Mouse (Mus musculus): ENCODE results near the gene Slc12a3.

The Slc12a3 gene

DNA sequence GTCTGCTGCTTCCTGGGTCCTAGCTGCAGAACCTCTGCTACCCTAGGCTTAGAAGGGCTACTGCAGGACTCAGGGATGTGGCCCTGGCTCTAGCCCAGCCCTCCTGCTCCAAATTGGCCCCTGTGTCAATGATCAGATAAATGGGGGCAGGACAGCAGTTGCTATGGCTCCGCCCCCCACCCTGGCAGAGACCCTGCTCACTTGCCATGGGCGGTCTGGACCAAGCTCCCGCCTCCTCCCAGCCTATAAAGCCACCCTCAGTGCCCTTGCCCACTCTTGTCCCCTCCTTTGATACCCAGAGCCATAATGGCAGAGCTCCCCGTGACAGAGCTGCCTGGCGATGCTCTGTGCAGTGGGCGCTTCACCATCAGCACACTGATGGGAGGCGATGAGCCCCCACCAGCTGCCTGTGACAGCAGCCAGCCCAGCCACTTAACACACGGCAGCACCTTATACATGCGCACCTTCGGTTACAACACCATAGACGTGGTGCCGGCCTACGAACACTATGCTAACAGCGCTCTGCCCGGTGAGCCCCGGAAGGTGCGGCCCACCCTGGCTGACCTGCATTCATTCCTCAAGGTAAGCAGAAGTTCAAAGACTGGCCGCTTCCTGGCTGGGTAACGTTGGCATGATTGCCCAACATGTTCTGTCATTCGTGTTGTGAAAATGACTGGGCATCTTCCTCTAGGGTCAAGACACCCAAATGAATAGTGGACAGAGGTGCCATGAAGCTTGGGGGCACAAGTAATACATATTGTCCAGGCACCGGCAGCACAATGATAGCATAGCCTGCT, at the start of gene Slc12a3:
Slc12a3 (plus strand) TSS at position 270 of the 797 bp plus-strand sequence.
- no peak for DNase-seq

DNA sequence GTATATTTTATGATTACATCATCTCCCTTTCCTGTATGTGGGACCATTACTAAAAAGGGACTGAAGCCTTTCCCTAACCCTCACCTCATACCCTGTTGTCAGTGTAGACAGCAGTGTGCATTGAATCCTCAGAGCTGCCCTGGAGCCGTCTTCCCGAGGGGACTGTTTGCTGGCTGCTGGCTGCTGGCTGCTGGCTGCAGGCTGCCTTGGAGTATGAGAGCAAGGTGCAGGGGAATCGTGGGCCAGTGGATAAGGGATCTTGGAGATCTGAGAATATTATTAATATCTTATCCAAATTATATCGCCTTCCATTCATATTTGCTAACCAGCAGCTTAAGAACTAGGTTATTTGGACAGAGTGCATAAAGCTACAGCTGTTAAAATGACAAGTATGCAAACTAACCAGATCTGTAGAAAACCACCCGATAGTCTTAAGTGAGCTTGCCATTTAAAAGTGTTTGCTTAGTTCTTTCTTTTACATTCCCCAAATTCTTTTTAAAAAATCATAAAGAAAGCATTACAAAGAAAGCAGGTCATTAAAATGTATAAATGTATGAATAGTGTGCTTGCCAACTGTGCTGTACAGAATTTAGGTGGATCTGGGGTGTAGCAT, 48.9 kb upstream of the Slc12a3 start:
- DNase-seq: no peak

DNA sequence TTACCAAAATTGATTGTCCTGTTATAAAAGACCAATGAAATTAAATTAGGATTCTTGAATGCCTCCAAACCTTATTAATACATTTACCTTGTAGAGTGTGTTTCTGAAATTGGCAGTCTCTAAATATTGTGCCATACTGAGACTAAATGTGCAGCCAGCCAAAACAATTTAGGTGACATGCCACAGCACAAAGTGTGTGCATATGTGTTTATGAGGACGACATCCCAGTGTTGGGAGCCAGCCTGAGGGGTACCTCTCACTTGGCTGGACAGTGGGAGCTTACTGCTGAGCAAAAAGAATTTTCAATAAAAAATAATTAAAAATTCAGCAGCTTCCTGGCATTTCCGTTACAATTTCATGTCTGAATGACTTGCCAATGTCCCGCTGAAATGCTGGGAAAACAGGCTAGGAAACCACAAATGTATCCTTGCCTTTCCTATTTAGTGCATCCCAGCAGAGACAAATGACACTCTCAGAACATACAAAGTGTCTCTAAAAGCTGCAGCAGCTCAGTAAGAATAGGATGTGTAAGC, 46.5 kb upstream of the Slc12a3 start:
- DNase-seq: no peak

DNA sequence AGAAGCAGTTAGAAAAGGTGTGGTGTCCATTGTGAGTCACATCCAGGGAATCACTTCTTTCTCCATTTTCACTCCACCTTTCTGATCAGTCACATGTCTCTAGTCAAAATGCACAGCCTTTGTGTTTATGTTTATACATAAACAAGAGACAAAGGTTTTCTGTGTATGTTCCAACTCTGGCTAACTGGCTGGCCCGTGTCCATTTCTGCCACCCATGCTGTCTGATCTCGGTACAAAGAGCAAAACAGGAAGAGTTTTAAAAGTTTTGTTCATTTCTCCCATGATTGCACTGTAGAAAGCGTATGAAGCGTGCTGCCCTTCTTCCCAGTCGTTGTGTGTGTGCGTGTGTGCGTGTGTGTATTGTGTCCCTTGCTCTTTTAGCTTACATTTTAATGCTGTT, 44.8 kb upstream of the Slc12a3 start:
- DNase-seq: no peak

DNA sequence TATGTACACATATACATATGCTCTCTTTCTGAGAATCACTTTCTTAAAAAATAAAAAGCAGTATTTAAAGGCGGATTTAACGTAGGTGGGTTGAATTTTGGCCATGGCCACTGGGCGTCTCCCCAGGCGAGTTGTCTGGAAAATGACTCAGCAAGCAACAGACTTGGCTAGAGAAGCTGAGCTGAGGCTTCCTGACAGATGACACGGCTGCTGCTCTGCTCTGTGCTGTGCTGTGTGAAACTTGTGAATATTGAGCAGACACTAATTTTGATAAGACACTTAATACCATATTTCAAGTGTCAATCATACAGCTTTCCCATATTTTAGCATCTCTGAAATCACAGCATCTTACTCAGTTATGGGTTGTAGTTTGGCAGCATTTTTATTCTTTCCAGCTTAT, 38.4 kb upstream of the Slc12a3 start:
- peak; percentile 49 for DNase-seq

DNA sequence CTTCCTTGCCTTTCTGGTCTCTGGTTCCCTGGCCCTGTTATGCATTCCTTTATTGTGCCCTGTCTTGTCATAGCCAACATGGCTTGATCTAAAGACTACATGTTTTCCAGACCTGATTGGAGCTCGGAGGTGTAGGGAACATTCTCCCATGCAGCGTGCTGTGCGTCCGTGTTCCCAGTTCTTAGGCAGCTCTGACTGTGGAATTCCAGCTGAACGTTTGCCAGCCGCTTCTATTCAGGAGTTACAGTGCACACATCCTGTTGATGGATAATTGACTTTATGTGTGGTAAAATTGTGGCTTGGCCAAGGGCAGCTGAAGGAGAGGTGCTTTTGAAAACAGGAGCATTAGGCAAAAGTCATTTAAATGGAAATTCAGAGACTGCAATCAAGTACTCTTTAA, 36.9 kb upstream of the Slc12a3 start:
- no peak for DNase-seq

DNA sequence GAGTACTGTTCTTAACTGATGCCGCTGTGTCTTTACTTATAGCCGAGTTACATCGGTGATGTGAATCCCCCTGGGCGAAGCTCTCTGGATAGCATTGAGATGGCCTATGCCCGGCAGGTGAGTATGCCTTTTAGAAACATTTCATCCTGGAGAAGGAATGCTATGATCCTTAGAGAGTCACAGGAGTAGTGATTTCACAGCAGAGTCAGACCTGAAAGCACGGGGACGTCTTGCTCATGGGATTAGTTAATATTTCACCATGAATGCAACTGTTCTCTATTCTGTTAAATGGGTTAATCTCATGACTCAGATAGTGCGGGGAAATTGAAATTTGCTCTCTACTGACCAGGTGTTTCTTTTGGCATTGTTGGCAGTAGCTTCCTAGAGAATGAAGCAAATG, 36.4 kb upstream of the Slc12a3 start:
- DNase-seq: no peak

DNA sequence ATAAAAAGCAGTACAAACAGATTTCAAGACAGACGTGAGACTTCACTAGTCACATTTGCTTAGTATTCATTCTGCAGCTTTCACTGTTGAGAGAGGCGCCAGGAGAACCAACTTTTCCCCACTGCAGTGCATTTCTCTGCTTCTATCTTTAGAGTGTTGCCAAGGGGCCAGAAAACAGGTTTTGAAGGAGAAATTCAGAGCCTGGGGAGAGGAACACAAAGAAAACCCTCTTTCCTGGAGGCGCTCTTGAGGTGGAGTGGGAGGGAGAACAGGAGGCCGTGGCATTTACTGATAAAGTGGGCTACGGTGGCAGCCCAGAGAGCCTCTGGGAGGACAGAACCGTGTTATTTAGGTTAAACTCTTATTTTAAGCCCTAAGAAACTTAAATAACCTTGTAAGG, 33.3 kb upstream of the Slc12a3 start:
- no peak for DNase-seq

DNA sequence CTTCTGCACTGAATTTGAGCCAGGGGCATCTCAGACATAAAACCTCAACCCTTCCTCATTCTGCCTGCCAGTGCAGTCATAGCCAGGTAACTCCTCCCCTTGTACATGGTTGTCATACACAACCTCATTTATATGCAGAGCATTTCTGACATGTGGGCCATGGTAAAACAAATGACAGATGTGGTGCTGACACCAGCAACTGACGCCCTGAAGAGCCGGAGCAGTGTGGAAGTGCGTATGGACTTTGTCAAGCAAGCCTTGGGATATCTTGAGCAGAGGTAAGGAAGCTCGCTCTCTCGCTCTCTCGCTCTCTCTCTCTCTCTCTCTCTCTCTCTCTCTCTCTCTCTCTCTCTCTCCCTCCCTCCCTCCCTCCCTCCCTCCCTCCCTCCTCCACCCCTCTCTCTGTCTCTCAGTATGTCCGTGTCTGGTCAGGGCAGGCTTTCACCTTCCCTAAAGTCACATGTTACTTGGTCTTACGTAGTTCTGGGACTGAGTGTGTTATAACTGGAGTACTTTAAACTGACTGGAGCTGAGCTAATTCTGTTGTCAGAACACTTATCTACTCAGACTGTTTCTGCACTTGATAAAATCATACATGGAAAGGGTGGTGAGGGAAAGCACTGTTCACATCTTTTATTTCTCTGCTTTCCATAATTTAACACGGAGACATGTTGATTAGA, 32.5 kb upstream of the Slc12a3 start:
- DNase-seq: no peak

DNA sequence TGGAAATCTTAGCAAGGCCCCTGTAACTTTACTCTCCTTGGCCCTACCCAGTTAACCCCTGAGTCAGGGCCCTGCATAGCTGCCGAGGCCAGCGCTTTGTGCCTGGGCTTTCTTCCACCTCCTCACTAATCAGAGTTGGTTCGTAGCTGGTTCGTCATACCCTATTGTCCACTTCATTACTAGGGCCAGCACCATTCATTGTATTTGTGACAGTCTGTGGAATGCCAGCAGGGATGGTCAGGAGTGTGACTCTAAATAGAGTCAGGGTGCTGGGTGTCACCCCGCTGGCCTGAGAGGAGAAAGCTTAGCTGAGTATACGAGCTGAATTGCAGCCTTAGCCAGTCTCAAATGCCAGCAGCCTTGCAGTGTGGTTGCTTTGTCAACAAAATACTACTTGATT, 31.9 kb upstream of the Slc12a3 start:
- no peak for DNase-seq

DNA sequence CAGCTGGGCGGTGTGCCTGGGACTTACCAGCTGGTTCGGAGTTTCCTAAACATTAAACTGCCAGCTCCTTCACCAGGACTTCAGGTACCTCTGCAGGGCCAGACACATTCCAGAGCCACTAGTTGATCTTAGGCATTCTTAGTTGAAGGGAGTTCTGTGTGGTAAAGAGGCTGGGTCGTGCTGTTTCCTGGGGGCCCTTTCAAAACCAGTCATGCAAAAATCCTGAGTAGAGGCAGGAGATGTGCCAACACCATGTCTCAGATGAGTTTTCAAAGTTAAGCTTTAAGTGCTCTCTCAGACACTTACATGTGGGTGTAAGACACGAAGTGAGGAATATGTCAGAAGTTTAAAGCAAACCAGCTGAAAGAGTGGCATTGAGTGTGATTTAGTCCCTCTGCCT, 28.2 kb upstream of the Slc12a3 start:
- no peak for DNase-seq

DNA sequence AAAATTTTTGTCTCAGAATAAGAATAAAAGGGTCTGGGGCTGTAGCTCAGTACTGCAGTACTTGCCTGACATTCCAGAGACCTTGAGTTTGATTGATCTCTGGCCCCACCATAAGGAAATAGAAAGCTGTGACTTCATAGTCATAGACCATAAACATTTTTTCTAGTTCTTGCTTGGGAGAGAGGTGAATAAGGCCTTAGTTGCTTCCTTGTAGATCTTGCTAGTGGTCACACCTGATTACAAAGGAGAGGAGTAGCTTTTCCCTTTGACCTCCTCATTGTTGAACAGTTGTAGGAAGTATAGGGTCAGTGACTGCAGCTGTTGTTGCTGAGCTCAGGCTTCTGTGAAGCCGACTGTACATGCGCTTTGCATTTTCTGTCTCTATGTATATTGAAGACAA, 24.6 kb upstream of the Slc12a3 start:
- no peak for DNase-seq

DNA sequence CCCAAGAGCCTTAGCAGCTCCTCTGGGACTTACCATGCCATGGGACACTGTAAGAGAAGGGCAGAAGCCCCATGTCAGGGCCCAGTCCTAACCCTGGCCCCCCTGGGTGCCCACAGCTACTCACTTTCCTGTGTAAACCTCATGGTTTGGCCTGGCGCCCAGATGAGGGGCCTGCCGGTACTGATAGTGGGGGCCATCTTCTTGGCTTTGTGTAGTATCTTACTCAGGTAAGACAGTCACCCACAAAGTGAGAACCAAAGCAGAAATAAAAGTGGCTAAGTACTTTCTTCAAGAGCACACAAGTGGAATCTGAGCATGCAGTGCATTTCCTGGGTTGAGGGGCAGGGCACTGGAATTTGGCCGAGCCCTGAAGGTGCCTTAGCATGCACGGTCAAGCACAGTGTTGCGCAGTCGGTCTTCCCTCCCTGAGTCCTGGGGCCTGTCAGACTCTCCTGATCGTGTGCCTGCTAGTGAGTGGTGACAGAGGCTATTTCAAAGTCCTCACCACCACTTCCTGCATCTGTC, 21.9 kb upstream of the Slc12a3 start:
- DNase-seq: no peak

DNA sequence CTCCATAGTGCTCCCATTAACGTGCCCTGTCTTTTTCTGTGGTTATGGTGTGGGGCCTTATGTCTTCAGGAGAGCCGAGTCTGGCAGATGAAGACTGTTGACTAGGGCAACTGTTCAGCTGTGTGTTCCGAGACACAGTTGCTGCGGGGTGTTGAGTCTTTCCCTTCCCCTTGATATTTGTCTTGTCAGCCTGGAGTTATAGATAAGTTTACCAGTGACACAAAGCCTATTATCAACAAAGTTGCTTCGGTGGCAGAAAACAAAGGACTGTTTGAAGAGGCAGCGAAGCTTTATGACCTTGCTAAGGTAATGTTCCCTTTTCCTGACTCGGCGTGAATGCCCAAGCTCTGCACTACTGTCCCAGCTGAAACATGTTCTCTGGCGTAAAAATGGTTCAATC, 21.3 kb upstream of the Slc12a3 start:
- no peak for DNase-seq

DNA sequence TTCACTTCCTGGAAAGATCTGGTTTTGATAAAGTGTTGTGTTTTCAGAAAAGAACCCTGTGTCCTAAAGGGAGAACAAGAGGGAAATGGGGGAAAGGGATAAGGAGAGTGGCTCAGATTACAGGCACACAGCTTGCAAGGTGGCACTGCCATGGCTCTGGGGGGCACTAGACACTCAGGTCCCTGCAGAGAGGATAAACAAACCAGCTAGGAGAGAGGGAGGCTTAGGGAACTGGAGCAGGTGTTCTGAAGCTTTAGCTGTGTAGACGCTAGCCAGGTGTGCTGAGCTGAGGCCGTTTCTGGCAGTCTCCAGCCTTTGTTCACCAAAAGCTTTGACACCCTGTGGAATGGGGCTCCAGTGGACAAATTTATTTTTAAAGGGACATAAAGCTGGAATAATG, 14.9 kb upstream of the Slc12a3 start:
- no peak for DNase-seq

DNA sequence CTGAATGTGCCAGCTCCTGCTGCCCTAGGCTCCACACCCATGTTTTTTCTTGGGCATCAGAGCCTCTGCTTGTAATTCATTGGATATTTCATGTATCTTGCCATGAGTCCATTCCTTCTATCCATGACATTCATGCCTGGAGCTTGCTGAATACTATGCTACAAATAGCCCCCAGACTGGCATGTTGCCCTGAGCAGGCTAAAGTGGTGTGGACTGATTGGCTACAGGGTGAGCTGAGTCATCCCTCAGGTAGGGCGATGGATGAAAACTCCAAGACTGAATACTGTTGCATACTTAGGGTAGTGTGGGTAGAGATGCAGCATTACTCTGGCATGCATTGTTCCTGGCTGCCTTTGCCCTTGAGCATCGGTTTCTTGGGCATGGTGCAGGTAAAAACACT, 11.8 kb upstream of the Slc12a3 start:
- no peak for DNase-seq

DNA sequence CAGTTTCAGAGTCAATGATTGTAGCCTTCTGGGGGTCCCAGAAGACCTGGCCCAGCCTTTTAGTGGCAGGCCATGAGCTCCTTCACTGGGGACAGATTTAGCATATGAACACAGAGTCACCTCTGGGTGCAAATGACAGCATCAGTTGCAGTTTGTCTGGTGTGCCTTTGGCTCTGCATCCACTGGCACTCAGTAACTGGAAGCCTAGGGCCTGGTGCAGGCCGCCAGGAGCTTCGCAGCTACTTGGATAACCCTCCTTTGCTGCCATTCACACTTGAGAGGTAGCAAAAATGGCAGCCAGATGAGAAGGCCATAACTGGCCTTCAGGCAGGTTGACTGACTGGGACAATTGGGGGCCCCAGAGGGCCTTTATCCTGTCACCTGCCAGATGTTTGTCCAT, 11.3 kb upstream of the Slc12a3 start:
- no peak for DNase-seq

DNA sequence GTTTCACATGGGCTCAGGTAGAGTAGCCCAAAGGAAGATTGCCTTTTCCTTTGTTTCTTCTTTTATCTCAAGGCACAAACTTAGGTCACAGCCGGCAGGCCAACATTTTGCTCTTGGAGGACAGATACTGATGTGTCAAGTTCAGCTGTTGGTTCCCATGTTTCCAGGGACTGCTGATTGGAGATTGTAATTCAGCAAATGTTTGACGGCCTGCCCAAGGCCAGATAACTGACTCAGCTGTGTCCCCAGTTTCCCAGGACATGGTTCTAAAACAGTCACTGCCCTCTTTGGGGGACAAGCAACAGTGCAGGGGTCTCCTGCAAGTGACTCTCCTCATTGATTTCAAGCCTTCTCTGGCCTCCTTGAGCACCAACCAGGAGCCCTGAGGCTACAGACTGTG, 9.0 kb upstream of the Slc12a3 start:
- no peak for DNase-seq

DNA sequence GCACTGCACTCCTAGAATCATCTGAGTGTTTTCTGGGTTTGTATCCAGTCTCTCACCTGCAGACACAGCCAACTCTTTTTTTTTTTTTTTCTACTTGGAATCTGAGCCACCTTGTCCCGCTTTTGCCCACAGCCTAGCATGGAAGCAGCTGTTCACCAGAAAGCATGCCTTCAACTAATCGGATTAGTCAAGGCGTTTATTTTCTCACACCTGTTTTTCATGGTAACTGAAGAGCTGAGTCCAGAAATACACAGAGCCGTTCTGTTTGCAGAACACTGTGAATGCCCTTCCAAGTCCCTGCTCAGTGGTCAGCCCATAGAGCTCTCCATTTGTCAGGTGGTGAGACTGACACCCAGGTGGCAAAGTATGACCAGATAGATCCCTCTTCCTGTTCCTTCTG, 6.9 kb upstream of the Slc12a3 start:
- DNase-seq: no peak

DNA sequence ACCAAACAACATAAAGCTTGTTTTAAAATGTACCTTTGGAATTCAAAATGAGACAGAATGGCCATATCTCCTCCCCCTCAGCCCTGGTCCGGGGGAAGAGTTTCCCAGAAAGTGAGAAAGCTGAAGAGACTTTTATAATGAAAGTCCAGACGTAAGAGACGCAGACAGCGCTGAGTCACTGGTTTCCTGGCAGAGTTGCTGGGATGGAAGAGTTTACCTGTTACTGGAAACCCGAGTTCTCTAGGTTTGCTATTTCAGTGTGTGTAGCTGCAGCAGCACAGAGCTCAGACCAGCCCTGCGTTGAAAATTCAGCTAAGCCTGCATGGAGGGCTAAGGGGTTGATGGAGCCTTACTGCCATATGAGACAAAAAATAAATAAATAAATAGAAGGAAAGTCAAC, 6.0 kb upstream of the Slc12a3 start:
- no peak for DNase-seq

DNA sequence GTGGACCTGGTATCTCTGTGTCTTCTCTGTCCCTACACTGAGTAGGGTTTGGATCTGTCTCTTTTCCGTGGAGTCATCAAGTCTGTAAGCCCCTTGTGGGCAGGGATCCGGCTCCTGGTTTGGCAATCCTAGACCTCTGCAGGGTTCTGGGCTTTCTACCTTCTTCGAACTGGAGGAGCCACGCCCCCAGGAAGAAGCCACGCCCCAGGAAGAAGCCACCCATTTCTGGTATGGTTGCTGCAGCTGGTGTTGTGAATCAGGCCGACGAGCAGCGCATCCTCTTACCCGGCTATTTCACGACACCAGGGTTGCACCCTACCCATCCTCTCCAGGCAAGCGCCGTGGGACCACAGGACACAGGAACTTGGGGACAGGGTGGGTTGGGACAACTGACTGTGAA, 4.9 kb upstream of the Slc12a3 start:
- no peak for DNase-seq

DNA sequence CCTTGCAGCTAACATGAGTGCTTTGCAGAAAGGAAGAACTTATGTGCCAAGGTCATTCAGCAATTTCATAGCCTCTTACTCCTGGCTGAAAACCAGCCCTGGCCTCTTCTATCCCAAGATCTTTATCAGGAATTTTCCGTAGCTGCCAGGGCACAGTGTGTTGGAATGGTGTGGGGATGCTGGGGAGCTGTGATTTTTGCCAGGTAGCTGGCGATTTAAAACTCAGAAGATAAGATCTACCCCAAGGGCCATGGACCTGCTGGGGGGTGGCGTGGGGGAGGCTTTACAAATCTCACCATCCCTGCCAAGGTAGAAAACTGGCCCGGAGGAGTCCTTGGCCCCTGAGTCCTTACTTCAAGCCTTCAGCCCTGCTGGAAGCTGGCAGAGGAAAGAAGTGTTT, 3.0 kb upstream of the Slc12a3 start:
- DNase-seq: no peak

DNA sequence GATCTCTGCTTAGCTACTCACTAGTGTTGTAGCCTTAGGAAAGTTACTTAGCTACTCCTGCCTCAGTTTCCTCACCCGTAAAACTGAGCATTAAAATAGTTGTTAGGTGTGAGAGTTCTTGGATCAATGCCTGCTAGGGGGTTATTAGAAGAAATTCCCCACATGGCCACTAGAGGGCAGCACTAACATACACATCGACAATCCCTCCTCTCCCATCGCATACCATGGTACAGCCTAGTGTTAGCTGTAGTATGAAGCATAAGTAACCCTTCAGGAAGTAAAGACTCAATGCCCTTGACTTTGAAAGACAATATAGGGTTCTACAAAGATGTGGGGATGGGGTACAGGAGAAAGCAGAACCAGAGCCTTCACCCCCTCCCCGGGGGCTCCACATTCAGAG, 1.7 kb downstream of the Slc12a3 start:
- peak; percentile 41 for DNase-seq

DNA sequence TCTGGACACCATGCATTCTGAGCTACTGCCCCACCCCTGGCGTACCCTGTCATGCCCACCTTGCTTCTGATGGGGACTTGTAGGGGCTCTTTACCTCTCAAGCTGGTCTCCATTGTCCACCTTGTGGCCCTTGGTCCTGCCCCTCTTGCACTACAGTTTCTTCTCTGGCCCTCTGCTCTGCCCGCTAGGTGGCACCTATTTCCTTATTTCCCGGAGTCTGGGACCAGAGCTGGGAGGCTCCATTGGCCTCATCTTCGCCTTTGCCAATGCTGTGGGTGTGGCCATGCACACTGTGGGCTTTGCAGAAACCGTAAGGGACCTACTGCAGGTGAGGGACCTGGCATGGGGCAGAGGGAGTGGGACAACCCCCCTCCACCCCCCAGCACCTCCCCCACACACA, 4.3 kb downstream of the Slc12a3 start:
- no peak for DNase-seq

All from layer of hippocampus, adult 9-11 months (tissue).